Mouse (Mus musculus): ENCODE data around the gene Phospho1. TPM values are rescaled to one million over a fixed set of nuclear protein-coding genes. Genes with fewer than 3 reads are reported as not detected.

Gene Phospho1
- polyA plus RNA-seq, 2 experiments, result 2.5 to 35.5 TPM

DNA sequence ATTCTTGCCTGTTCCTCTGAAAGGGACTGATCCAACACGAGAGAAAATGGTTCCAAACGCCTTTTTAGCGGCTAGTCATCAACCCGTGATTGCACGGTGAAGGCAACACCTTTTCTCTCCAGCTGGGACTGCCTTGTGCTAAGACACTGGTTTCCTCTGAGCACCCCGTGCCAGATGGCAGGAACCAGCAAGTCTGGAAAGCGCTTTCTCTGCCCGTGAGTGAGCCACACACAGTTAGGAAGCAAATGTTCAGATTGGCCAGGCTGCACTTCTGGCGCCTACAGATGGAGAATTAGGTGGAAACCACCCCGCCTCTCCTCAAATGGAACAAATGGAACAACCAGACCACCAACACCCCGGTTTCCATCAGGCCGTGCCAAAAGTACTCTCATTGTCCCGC is 32.5 kb upstream of the Phospho1 start:
- H3K9ac ChIP-seq (ENCODE audit: low read depth, low read length, severe bottlenecking), result no peak overlapping the region
- no peak overlapping the region for H3K4me2 ChIP-seq (replicated peaks; ENCODE audit: low read depth, low read length, severe bottlenecking)
- WGBS, result 64% methylated on average over 13 of the region's 13 CpGs
- H3K9me3 ChIP-seq (ENCODE audit: control insufficient read depth, low read length), result no peaks in the 10 kb centered on the region
- TF ChIP-seq POLR2A (IDR thresholded peaks at IDR 0.05; ENCODE audit: borderline replicate concordance, extremely low read depth, insufficient read depth, insufficient read length), result no peak
- no peaks in the 10 kb centered on the region for H3K36me3 ChIP-seq (ENCODE audit: control insufficient read depth, insufficient read depth, low read length)
- no peaks in the 10 kb centered on the region for H3K27me3 ChIP-seq (ENCODE audit: control insufficient read depth, insufficient read depth, low read length)
- H3K4me3 ChIP-seq (replicated peaks; ENCODE audit: low read length), result no peak overlapping the region
- DNase-seq (ENCODE audit: low spot score) (no peak), ATAC-seq (ENCODE audit: low FRiP score, low read depth) (no peak)
- no peak overlapping the region for H3K27ac ChIP-seq (replicated peaks; ENCODE audit: low read depth, low read length)
- peaks cover 9% of the 10 kb centered on the region; the same call in 1 of the 2 replicates for H3K4me1 ChIP-seq (ENCODE audit: control insufficient read depth, insufficient read depth, low read length)

DNA sequence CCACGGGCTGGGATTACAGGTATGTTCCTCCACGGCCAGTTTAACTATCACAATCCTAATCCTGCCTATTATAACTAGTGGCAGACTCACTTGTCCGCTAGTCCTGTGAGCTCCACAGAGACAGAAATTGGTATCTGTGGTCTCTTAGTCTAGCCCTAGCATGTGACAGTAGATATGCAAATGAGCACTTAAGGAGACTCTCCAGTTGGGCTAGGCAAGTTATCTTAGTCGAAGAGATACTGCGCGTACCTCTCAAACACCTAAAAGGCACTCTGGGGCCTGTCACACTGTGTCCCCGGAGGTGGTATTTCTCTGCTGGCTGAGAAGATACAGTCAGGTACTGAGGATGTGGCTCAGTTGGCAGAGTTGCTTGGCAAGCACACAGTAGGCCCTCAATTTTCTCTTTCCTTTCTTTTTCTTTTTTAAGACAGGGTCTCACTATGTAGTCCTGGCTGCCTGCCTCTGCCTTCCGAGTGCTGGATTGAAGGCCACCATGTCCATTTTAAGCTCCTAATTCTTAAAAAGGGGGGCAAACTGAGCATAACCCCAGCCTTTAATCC is 31.3 kb upstream of the Phospho1 start:
- Histone ChIP-seq H3K9me3 (ENCODE audit: control insufficient read depth, low read length) (no peaks in the 10 kb centered on the region), H3K4me1 (ENCODE audit: control insufficient read depth, insufficient read depth, low read length) (peaks cover 9% of the 10 kb centered on the region; the same call in 1 of the 2 replicates), H3K4me2 (replicated peaks; ENCODE audit: low read depth, low read length, severe bottlenecking) (no peak overlapping the region), H3K27me3 (ENCODE audit: control insufficient read depth, insufficient read depth, low read length) (0 out of 2 replicates have a peak, but pooled peaks cover 5% of the 10 kb centered on the region), H3K4me3 (replicated peaks; ENCODE audit: low read length) (no peak overlapping the region), H3K27ac (replicated peaks; ENCODE audit: low read depth, low read length) (no peak overlapping the region), H3K36me3 (ENCODE audit: control insufficient read depth, insufficient read depth, low read length) (no peaks in the 10 kb centered on the region), H3K9ac (ENCODE audit: low read depth, low read length, severe bottlenecking) (no peak overlapping the region)
- TF ChIP-seq POLR2A (IDR thresholded peaks at IDR 0.05; ENCODE audit: borderline replicate concordance, extremely low read depth, insufficient read depth, insufficient read length), result no peak
- ATAC-seq (ENCODE audit: low FRiP score, low read depth) (no peak), DNase-seq (ENCODE audit: low spot score) (no peak)
- WGBS, result 93% methylated on average over 8 of the region's 8 CpGs

DNA sequence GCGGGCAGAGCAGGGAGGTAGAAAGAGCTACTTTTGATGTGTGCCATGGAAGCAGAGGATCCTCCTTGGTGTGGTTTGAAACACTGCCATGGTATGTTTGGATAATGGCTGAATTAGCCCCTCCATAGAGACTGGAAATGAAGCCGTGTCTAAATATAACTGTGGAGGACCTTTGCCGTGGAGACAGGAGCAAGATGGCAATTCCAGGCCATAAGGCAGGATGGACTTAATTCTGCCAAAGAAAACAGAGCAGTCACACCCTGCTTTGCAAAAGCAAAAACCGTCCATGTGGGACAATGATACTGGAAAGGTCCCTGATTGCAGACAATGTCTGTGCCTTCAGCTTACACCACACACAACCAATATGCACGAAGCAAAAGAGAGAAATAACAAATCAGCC is 30.1 kb upstream of the Phospho1 start:
- H3K4me1 ChIP-seq (ENCODE audit: control insufficient read depth, insufficient read depth, low read length), result peaks cover 9% of the 10 kb centered on the region; the same call in 1 of the 2 replicates
- TF ChIP-seq POLR2A (IDR thresholded peaks at IDR 0.05; ENCODE audit: borderline replicate concordance, extremely low read depth, insufficient read depth, insufficient read length), result no peak
- no peak overlapping the region for H3K9ac ChIP-seq (ENCODE audit: low read depth, low read length, severe bottlenecking)
- no peak overlapping the region for H3K27ac ChIP-seq (replicated peaks; ENCODE audit: low read depth, low read length)
- H3K4me2 ChIP-seq (replicated peaks; ENCODE audit: low read depth, low read length, severe bottlenecking), result no peak overlapping the region
- H3K9me3 ChIP-seq (ENCODE audit: control insufficient read depth, low read length), result no peaks in the 10 kb centered on the region
- H3K36me3 ChIP-seq (ENCODE audit: control insufficient read depth, insufficient read depth, low read length), result no peaks in the 10 kb centered on the region
- H3K4me3 ChIP-seq (replicated peaks; ENCODE audit: low read length), result no peak overlapping the region
- WGBS, result 61% methylated on average over 5 of the region's 5 CpGs
- 0 out of 2 replicates have a peak, but pooled peaks cover 5% of the 10 kb centered on the region for H3K27me3 ChIP-seq (ENCODE audit: control insufficient read depth, insufficient read depth, low read length)
- ATAC-seq (ENCODE audit: low FRiP score, low read depth) (no peak), DNase-seq (ENCODE audit: low spot score) (no peak)

DNA sequence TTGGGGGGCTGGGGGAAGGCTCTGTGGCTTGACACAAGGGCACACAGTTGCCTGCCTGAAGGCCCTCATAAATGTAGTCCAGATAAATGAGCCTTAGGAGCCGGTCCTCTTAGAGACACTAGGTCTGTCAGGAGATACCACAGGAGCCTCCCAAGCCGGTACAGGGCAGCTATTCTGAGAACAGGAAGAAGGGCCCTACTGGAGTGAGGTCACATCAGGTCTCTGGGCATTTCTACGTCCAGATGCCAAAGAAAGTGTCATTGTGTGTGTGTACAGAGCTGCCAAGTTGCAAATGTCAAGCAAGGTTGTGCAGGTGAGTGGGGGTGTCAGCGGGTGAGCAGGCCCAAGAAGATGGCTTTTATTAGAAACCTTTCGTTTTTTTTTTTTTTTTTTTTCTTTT is 28.7 kb upstream of the Phospho1 start:
- ATAC-seq (ENCODE audit: low FRiP score, low read depth), result no peak
- TF ChIP-seq POLR2A (IDR thresholded peaks at IDR 0.05; ENCODE audit: borderline replicate concordance, extremely low read depth, insufficient read depth, insufficient read length), result no peak

DNA sequence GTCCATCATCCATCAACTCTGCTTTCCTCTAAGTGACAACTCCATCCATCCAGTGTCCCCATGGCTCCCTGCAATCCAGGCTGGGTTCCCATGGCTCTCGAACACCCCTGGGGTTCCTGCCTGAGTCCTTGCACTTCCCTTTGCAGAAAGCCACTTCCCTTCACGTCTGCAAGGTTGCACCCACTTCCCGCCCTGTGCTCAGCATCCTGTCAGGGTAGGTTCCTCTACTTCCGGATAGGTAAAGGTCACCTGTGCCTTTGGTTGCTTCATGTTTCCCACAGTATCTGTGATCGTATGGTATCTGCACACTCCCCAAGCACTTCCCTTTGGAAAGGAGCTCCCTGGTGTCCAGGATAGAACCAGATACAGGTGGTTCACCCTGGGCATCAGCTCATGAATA is 19.3 kb upstream of the Phospho1 start:
- no peaks in the 10 kb centered on the region for H3K27me3 ChIP-seq (ENCODE audit: control insufficient read depth, insufficient read depth, low read length)
- no peak overlapping the region for H3K27ac ChIP-seq (replicated peaks; ENCODE audit: low read depth, low read length)
- WGBS, result 61% methylated on average over 5 of the region's 5 CpGs
- no peak overlapping the region for H3K9ac ChIP-seq (ENCODE audit: low read depth, low read length, severe bottlenecking)
- H3K4me3 ChIP-seq (replicated peaks; ENCODE audit: low read length), result no peak overlapping the region
- ATAC-seq (ENCODE audit: low FRiP score, low read depth), result no peak
- DNase-seq (ENCODE audit: low spot score), result no peak
- H3K36me3 ChIP-seq (ENCODE audit: control insufficient read depth, insufficient read depth, low read length), result no peaks in the 10 kb centered on the region
- no peak overlapping the region for H3K4me2 ChIP-seq (replicated peaks; ENCODE audit: low read depth, low read length, severe bottlenecking)
- no peaks in the 10 kb centered on the region for H3K9me3 ChIP-seq (ENCODE audit: control insufficient read depth, low read length)
- TF ChIP-seq POLR2A (IDR thresholded peaks at IDR 0.05; ENCODE audit: borderline replicate concordance, extremely low read depth, insufficient read depth, insufficient read length), result no peak
- H3K4me1 ChIP-seq (ENCODE audit: control insufficient read depth, insufficient read depth, low read length), result no peaks in the 10 kb centered on the region

More for the DNA sequence above, 28.7 kb upstream of the Phospho1 start:
- Histone ChIP-seq H3K4me1 (ENCODE audit: control insufficient read depth, insufficient read depth, low read length) (peaks cover 9% of the 10 kb centered on the region; the same call in 1 of the 2 replicates), H3K9ac (ENCODE audit: low read depth, low read length, severe bottlenecking) (no peak overlapping the region), H3K9me3 (ENCODE audit: control insufficient read depth, low read length) (no peaks in the 10 kb centered on the region), H3K4me3 (replicated peaks; ENCODE audit: low read length) (no peak overlapping the region), H3K27ac (replicated peaks; ENCODE audit: low read depth, low read length) (no peak overlapping the region), H3K4me2 (replicated peaks; ENCODE audit: low read depth, low read length, severe bottlenecking) (no peak overlapping the region), H3K27me3 (ENCODE audit: control insufficient read depth, insufficient read depth, low read length) (0 out of 2 replicates have a peak, but pooled peaks cover 5% of the 10 kb centered on the region), H3K36me3 (ENCODE audit: control insufficient read depth, insufficient read depth, low read length) (no peaks in the 10 kb centered on the region)
- no peak for DNase-seq (ENCODE audit: low spot score)
- WGBS, result 54% methylated on average over 5 of the region's 5 CpGs
